Mouse (Mus musculus) hindlimb bud, embryonic 11.5 days (tissue): Measurements from ENCODE around the gene Slc13a2.
A peak's percentile ranks its signal among the peaks of the same experiment; 100 is the strongest.

Experiments
- DNase-seq: peaks from one replicate; pipeline ENCODE4 v3.0.0-alpha.2; 2012; ENCODE audit warnings: low read depth, low spot score; ENCODE audit errors: extremely low spot score

Slc13a2 gene

GRCm38 (mm10) chr11:78435776-78436349 is 13.8 kb upstream of the Slc13a2 start:
- peak; percentile 56 for DNase-seq

- no peak for DNase-seq
Observed at GRCm38 (mm10) chr11:78434052-78434451, 12.0 kb upstream of the Slc13a2 start.

- DNase-seq = no peak
Observed at GRCm38 (mm10) chr11:78431176-78431575, 9.2 kb upstream of the Slc13a2 start.

- DNase-seq = no peak
Observed at GRCm38 (mm10) chr11:78430195-78430878, 8.3 kb upstream of the Slc13a2 start.

GRCm38 (mm10) chr11:78428309-78428708 is 6.3 kb upstream of the Slc13a2 start:
- DNase-seq = no peak

- DNase-seq = no peak
Observed at GRCm38 (mm10) chr11:78427655-78428054, 5.6 kb upstream of the Slc13a2 start.

- no peak for DNase-seq
Observed at GRCm38 (mm10) chr11:78425572-78425971, 3.6 kb upstream of the Slc13a2 start.

GRCm38 (mm10) chr11:78424352-78424751 is 2.3 kb upstream of the Slc13a2 start:
- no peak for DNase-seq

GRCm38 (mm10) chr11:78421201-78422009 is 612 bp downstream of the Slc13a2 start:
- DNase-seq = no peak

GRCm38 (mm10) chr11:78420263-78420889 is 1.6 kb downstream of the Slc13a2 start:
- no peak for DNase-seq

GRCm38 (mm10) chr11:78416854-78417253 is 5.2 kb downstream of the Slc13a2 start:
- DNase-seq = no peak

GRCm38 (mm10) chr11:78412861-78413260 is 9.2 kb downstream of the Slc13a2 start:
- DNase-seq = no peak

- no peak for DNase-seq
Observed at GRCm38 (mm10) chr11:78412324-78412850, 9.6 kb downstream of the Slc13a2 start.

- no peak for DNase-seq
Observed at GRCm38 (mm10) chr11:78411606-78412323, 10.3 kb downstream of the Slc13a2 start.

GRCm38 (mm10) chr11:78408256-78409240 is 13.5 kb downstream of the Slc13a2 start:
- DNase-seq = no peak

- DNase-seq = no peak
Observed at GRCm38 (mm10) chr11:78402062-78402461, 20.0 kb downstream of the Slc13a2 start.

- DNase-seq = no peak
Observed at GRCm38 (mm10) chr11:78401469-78401868, 20.5 kb downstream of the Slc13a2 start.

GRCm38 (mm10) chr11:78400936-78401335 is 21.1 kb downstream of the Slc13a2 start:
- DNase-seq = no peak

GRCm38 (mm10) chr11:78399680-78400079 is 22.3 kb downstream of the Slc13a2 start:
- peak; percentile 63 for DNase-seq
